Mouse (Mus musculus) left cerebral cortex, postnatal 4 days (tissue): ENCODE results near the gene Mindy4. TPM values are rescaled to one million over a fixed set of nuclear protein-coding genes. Genes with fewer than 3 reads are reported as not detected.

Experiments used
- DNase-seq: peaks from one replicate; pipeline ENCODE4 v3.0.0-alpha.2; 2022
- intact Hi-C: fragments of 180-260 bp; cut with DNase I; formaldehyde crosslinking; loops from one replicate; pipeline ENCODE4 v1.15.1; 2025
- total RNA-seq, 2 experiments: library from RNA; stranded (reverse); gene quantifications; 2 replicates each; pipeline ENCODE4 v1.2.3; 2021

Mindy4 gene
- total RNA-seq, 2 experiments from 2014 or later = 13.4 to 14.6 TPM

GRCm38 (mm10) chr6:55332773-55333109, 129.6 kb downstream of the Mindy4 start:
- intact Hi-C loops = no loop called here
- DNase-seq = peak; percentile 37

GRCm38 (mm10) chr6:55335989-55336514, 132.9 kb downstream of the Mindy4 start, which contains the start of gene Aqp1:
TSS of gene Aqp1 (plus strand) at chr6:55336432.
- intact Hi-C loops = no loop called here
- peak; percentile 74 for DNase-seq

GRCm38 (mm10) chr6:55337242-55337641, 134.1 kb downstream of the Mindy4 start:
- intact Hi-C loops = no loop called here
- no peak for DNase-seq

GRCm38 (mm10) chr6:55338077-55338476, 134.9 kb downstream of the Mindy4 start:
- intact Hi-C loops = no loop called here
- no peak for DNase-seq

- intact Hi-C loops = no loop called here
These were observed 136.0 kb downstream of the Mindy4 start for GRCm38 (mm10) chr6:55338934-55339825.

GRCm38 (mm10) chr6:55341688-55342087, 138.5 kb downstream of the Mindy4 start:
- DNase-seq = no peak
- intact Hi-C loops = no loop called here

More at GRCm38 (mm10) chr6:55338934-55339825, 136.0 kb downstream of the Mindy4 start:
- DNase-seq = no peak

GRCm38 (mm10) chr6:55342328-55342727, 139.1 kb downstream of the Mindy4 start:
- DNase-seq = peak; percentile 8
- intact Hi-C loops = no loop called here

- intact Hi-C loops = no loop called here
- DNase-seq = peak; percentile 11
These were observed 140.3 kb downstream of the Mindy4 start for GRCm38 (mm10) chr6:55343446-55343845.

GRCm38 (mm10) chr6:55344291-55345016, 141.3 kb downstream of the Mindy4 start:
- intact Hi-C loops = no loop called here
- no peak for DNase-seq

- intact Hi-C loops = no loop called here
- DNase-seq = no peak
These were observed 142.1 kb downstream of the Mindy4 start for GRCm38 (mm10) chr6:55345264-55345663.

- no peak for DNase-seq
- intact Hi-C loops = no loop called here
These were observed 143.3 kb downstream of the Mindy4 start for GRCm38 (mm10) chr6:55346491-55346890.

- DNase-seq = no peak
- intact Hi-C loops = no loop called here
These were observed 144.8 kb downstream of the Mindy4 start for GRCm38 (mm10) chr6:55347711-55348571.

- DNase-seq = no peak
- intact Hi-C loops = no loop called here
These were observed 146.0 kb downstream of the Mindy4 start for GRCm38 (mm10) chr6:55349231-55349630.

GRCm38 (mm10) chr6:55350383-55350952, 147.3 kb downstream of the Mindy4 start:
- DNase-seq = no peak
- intact Hi-C loops = no loop called here

- no peak for DNase-seq
- intact Hi-C loops = no loop called here
These were observed 148.5 kb downstream of the Mindy4 start for GRCm38 (mm10) chr6:55351712-55352111.

- intact Hi-C loops = no loop called here
- no peak for DNase-seq
These were observed 150.7 kb downstream of the Mindy4 start for GRCm38 (mm10) chr6:55353711-55354445.

- DNase-seq = no peak
- intact Hi-C loops = loop anchor here (5.0 kb wide), 1 partner anchor 102 kb away; no protein-coding TSS in a partner anchor
These were observed 151.4 kb downstream of the Mindy4 start for GRCm38 (mm10) chr6:55354456-55355117.

- intact Hi-C loops = loop anchor here (5.0 kb wide), 1 partner anchor 103 kb away; no protein-coding TSS in a partner anchor
- no peak for DNase-seq
These were observed 152.4 kb downstream of the Mindy4 start for GRCm38 (mm10) chr6:55355575-55355974.
